ENCODE assay signal across 16 mouse cellular contexts in genomic region chr19:40528254-40528653, GRCm38 (mm10).
"Had no signal": no experiment of that assay in that cellular context is flagged by ENCODE, and none has a peak within 500 bp of the region (broad histone marks: within the 10 kb centered on the region; RNA-seq: fewer than 3 reads in every experiment).

No protein-coding gene starts in this region.

- H3K9ac ChIP-seq: neural tube, embryonic 13.5 days; neural tube, embryonic 15.5 days; stomach, embryonic 15.5 days had no signal

- H3K36me3 ChIP-seq: neural tube, embryonic 13.5 days; neural tube, embryonic 15.5 days; stomach, embryonic 15.5 days had no signal

- H3K27me3 ChIP-seq: neural tube, embryonic 13.5 days; neural tube, embryonic 15.5 days; stomach, embryonic 15.5 days had no signal

- DNase-seq: retina, postnatal 1 day; right cerebral cortex, adult 18-20 months; right cerebral cortex, postnatal 14 days; right cerebral cortex, postnatal 25 days; right cerebral cortex, postnatal 4 days; spleen, adult 18-20 months; thymus, adult 18-20 months; thymus, adult 2 months; thymus, postnatal 14 days; thymus, postnatal 25 days; thymus, postnatal 36 days; thymus, postnatal 4 days had no signal

- H3K4me3 ChIP-seq: neural tube, embryonic 13.5 days; neural tube, embryonic 15.5 days; stomach, embryonic 15.5 days had no signal

- H3K27ac ChIP-seq: neural tube, embryonic 13.5 days; neural tube, embryonic 15.5 days; stomach, embryonic 15.5 days; stomach, postnatal 0 days had no signal

- H3K4me1 ChIP-seq: neural tube, embryonic 13.5 days; neural tube, embryonic 15.5 days; stomach, embryonic 15.5 days had no signal

- H3K9me3 ChIP-seq: neural tube, embryonic 13.5 days; neural tube, embryonic 15.5 days; stomach, embryonic 15.5 days had no signal

- H3K4me2 ChIP-seq: neural tube, embryonic 13.5 days; neural tube, embryonic 15.5 days; stomach, embryonic 15.5 days had no signal
